Mouse (Mus musculus) frontal cortex, adult (tissue): ENCODE measurements around the gene Tmed6.
"Not testable (repeated sequence)": the region's sequence is repeated elsewhere in the genome, so short reads cannot be mapped to it uniquely, and the experiment has no call there.

ENCODE experiments used
- ATAC-seq: cut with Nextera tagmentation; 2 replicates; pipeline ENCODE4 v1.9.2; 2017; ENCODE audit warnings: mild to moderate bottlenecking, moderate library complexity, mixed read lengths; ENCODE audit not compliant: low TSS enrichment

Gene Tmed6

GRCm38 (mm10) chr8:107074128-107074527, 8.7 kb upstream of the Tmed6 start:
- no peak for ATAC-seq

GRCm38 (mm10) chr8:107073706-107074105, 8.3 kb upstream of the Tmed6 start:
- no peak for ATAC-seq

GRCm38 (mm10) chr8:107062613-107063012, 2.8 kb downstream of the Tmed6 start:
- ATAC-seq, result no peak

GRCm38 (mm10) chr8:107056973-107057369, 8.5 kb downstream of the Tmed6 start:
- peak; percentile 27 for ATAC-seq

GRCm38 (mm10) chr8:107056076-107056972, 9.1 kb downstream of the Tmed6 start, which contains the start of the genes Cog8 and Nip7:
Gene Cog8 (minus strand): TSS chr8:107056689.
Gene Nip7 (plus strand): TSS chr8:107056877.
- peak; percentile 98 for ATAC-seq

GRCm38 (mm10) chr8:107052046-107052445, 13.4 kb downstream of the Tmed6 start:
- ATAC-seq, result no peak

- no peak for ATAC-seq
These were observed 16.0 kb downstream of the Tmed6 start for GRCm38 (mm10) chr8:107049480-107049879.

- peak; percentile 89 for ATAC-seq
These were observed 17.1 kb downstream of the Tmed6 start, which contains the start of gene Pdf for GRCm38 (mm10) chr8:107048061-107048941. Gene Pdf (minus strand): TSS chr8:107048614.

GRCm38 (mm10) chr8:107046976-107047375, 18.5 kb downstream of the Tmed6 start:
- ATAC-seq, result no peak

GRCm38 (mm10) chr8:107045478-107045877, 20.0 kb downstream of the Tmed6 start:
- ATAC-seq, result no peak

- ATAC-seq, result no peak
These were observed 24.8 kb downstream of the Tmed6 start for GRCm38 (mm10) chr8:107040632-107041031.

GRCm38 (mm10) chr8:107036626-107037025, 28.8 kb downstream of the Tmed6 start:
- no peak for ATAC-seq

GRCm38 (mm10) chr8:107035641-107036040, 29.8 kb downstream of the Tmed6 start:
- no peak for ATAC-seq

GRCm38 (mm10) chr8:107033609-107034008, 31.8 kb downstream of the Tmed6 start:
- not testable (repeated sequence) for ATAC-seq

- peak; percentile 42 for ATAC-seq
These were observed 33.8 kb downstream of the Tmed6 start for GRCm38 (mm10) chr8:107031577-107032090.

- peak; percentile 84 for ATAC-seq
These were observed 34.5 kb downstream of the Tmed6 start, which contains the start of gene Vps4a for GRCm38 (mm10) chr8:107030650-107031576. Gene Vps4a (plus strand): TSS chr8:107031222.

- ATAC-seq, result no peak
These were observed 35.4 kb downstream of the Tmed6 start for GRCm38 (mm10) chr8:107030058-107030457.

- no peak for ATAC-seq
These were observed 36.1 kb downstream of the Tmed6 start for GRCm38 (mm10) chr8:107029310-107029709.

GRCm38 (mm10) chr8:107023479-107023878, 42.0 kb downstream of the Tmed6 start:
- no peak for ATAC-seq

- ATAC-seq, result no peak
These were observed 50.5 kb downstream of the Tmed6 start for GRCm38 (mm10) chr8:107014915-107015314.

- ATAC-seq, result no peak
These were observed 52.8 kb downstream of the Tmed6 start for GRCm38 (mm10) chr8:107012666-107013065.
